Mouse (Mus musculus): ENCODE measurements around the gene Mrpl17.

DNA sequence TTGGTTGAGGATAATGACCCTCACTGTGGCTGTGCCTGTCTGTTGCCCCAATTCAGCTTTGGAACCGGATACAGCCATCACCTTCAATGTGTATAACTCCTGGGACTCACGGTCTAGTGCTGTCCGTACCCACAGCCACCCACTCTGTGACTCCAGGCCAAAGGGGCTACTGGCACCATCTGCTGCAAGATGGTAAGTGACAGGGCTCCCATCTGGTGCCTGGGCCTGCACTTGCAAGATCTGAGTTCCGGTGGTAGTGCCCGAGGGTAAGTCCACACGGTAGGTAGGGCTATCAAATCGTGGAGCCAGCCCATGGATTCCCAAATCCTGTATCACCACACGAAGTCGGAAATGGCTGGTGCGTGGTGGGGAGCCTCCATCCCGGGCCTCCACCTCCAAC is 46.6 kb downstream of the Mrpl17 start:
- TF ChIP-seq CTCF (IDR thresholded peaks at IDR 0.05; ENCODE audit: low read depth, low read length): no peak
- TF ChIP-seq POLR2A (IDR thresholded peaks at IDR 0.05; ENCODE audit: borderline replicate concordance, low read depth, low read length): no peak
